Mouse (Mus musculus): ENCODE data around the gene Wnt16. TPM values are rescaled to one million over a fixed set of nuclear protein-coding genes. Genes with fewer than 3 reads are reported as not detected.
"Not testable (repeated sequence)": the region's sequence is repeated elsewhere in the genome, so short reads cannot be mapped to it uniquely, and the experiment has no call there.

Gene Wnt16
- 0.36 and 0.46 TPM in 2 replicates for polyA plus RNA-seq (2014; fragmentation: Nextera tagmentation; extraction: Ambion mirVana)

DNA sequence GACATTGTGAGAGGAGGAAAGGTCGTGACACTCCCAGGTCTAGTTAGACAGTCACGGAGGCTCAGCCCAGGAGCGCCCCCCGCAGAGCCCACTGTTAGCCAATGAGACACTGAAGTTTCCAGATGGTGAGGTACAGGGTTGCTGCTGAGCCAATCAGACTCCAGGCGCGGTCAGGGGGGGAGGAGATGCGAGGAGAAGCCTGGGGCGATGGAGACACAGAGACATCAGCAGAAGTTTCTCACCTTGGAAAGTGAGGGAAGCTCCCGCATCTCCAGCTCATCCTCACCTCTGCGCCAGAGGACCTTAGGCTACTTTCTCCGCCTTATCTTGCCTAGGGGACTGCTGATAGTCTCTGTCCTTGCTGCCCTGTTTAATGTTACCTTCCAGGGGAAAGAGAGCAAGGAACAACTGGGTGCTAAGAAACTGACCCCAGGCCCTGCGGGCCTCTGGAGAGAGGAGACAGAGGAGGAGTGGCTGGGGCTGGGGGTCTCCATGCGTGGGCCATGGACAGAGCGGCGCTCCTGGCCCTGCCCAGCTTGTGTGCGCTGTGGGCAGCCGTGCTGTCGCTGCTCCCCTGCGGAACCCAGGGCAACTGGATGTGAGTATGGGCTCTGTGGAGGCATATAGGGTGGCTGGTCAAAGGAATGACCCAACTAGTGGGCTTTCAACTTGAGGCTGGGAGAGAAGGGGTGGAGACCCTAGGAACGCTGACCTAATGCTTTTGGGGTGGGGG, at the start of gene Wnt16:
Gene Wnt16, plus strand, starts transcription at position 224 of the 733 bp plus-strand sequence.
- Histone ChIP-seq H3K27ac (replicated peaks; ENCODE audit: low read depth, low read length) (no peak within 1 kb of the TSS), H3K27me3 (ENCODE audit: control insufficient read depth, insufficient read depth, low read length) (peaks cover 4% of the 10 kb centered on the region; the same call in 1 of the 2 replicates), H3K9ac (replicated peaks; ENCODE audit: low read length) (no peak within 1 kb of the TSS), H3K4me3 (ENCODE audit: low read depth, low read length) (peak within 1 kb of the TSS; percentile 23), H3K9me3 (replicated peaks; ENCODE audit: control insufficient read depth, low read length) (no peaks in the 10 kb centered on the region), H3K4me1 (ENCODE audit: control insufficient read depth, insufficient read depth, low read length) (peaks cover 5% of the 10 kb centered on the region; the same call in 1 of the 2 replicates), H3K4me2 (ENCODE audit: low read depth, low read length) (peak within 1 kb of the TSS; percentile 52), H3K36me3 (replicated peaks; ENCODE audit: control insufficient read depth, insufficient read depth, low read depth, low read length) (no peaks in the 10 kb centered on the region)
- DNase-seq (ENCODE audit: low spot score): peak; percentile 49
- ATAC-seq (replicated peaks; ENCODE audit: insufficient number of reproducible peaks, low FRiP score, low TSS enrichment, low read depth): peak; percentile 69
- WGBS: 2% methylated on average over 20 of the region's 20 CpGs

DNA sequence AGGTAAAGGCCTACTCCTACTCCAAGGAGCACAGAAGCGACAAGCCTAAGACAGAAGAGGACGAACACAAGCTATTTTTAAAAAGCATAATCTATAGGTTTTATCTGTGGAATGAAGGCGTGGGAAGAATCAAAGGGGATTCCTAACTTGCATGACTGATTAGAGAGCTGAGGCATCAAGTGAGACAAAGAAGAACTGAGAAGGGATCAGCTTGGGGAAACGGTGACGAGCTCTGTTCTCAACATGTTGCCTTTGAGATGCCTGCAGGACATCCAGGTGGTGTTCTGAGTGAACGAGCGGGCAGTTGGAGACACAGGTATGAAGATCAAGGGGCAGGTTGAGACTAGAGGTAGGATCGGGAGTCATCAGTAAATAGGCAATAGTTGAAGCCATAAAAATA, 44.7 kb upstream of the Wnt16 start:
- Histone ChIP-seq H3K9me3 (replicated peaks; ENCODE audit: control insufficient read depth, low read length) (no peaks in the 10 kb centered on the region), H3K27ac (replicated peaks; ENCODE audit: low read depth, low read length) (no peak overlapping the region), H3K4me1 (ENCODE audit: control insufficient read depth, insufficient read depth, low read length) (no peaks in the 10 kb centered on the region), H3K9ac (replicated peaks; ENCODE audit: low read length) (no peak overlapping the region), H3K27me3 (ENCODE audit: control insufficient read depth, insufficient read depth, low read length) (no peaks in the 10 kb centered on the region), H3K4me3 (ENCODE audit: low read depth, low read length) (no peak overlapping the region), H3K4me2 (ENCODE audit: low read depth, low read length) (no peak overlapping the region), H3K36me3 (replicated peaks; ENCODE audit: control insufficient read depth, insufficient read depth, low read depth, low read length) (no peaks in the 10 kb centered on the region)
- 76% methylated on average over 8 of the region's 8 CpGs for WGBS
- no peak for DNase-seq (ENCODE audit: low spot score)
- no peak for ATAC-seq (replicated peaks; ENCODE audit: insufficient number of reproducible peaks, low FRiP score, low TSS enrichment, low read depth)

DNA sequence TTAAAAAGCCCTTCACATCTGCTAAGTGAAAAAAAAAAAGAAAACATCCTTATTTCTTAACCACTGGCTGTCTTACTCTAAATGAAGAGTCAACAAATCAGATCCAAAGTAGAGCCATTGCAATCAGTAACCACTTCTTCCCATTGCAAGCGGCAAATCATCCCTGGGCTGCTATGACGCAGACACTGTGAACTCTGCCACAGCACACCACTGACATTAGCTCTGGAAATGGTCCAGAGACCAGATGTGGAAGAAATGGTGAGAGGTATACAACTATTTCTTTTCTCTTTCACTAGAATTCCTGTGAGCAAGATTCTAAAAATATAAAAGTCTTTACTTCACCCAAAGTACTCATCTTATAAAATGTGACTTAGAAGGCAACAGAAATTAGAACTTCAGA, 41.3 kb upstream of the Wnt16 start:
- no peak for ATAC-seq (replicated peaks; ENCODE audit: insufficient number of reproducible peaks, low FRiP score, low TSS enrichment, low read depth)
- H3K4me2 ChIP-seq (ENCODE audit: low read depth, low read length): no peak overlapping the region
- 90% methylated on average over 2 of the region's 2 CpGs for WGBS
- no peak overlapping the region for H3K4me3 ChIP-seq (ENCODE audit: low read depth, low read length)
- no peaks in the 10 kb centered on the region for H3K4me1 ChIP-seq (ENCODE audit: control insufficient read depth, insufficient read depth, low read length)
- H3K27ac ChIP-seq (replicated peaks; ENCODE audit: low read depth, low read length): no peak overlapping the region
- DNase-seq (ENCODE audit: low spot score): no peak
- no peaks in the 10 kb centered on the region for H3K9me3 ChIP-seq (replicated peaks; ENCODE audit: control insufficient read depth, low read length)
- no peaks in the 10 kb centered on the region for H3K36me3 ChIP-seq (replicated peaks; ENCODE audit: control insufficient read depth, insufficient read depth, low read depth, low read length)
- no peak overlapping the region for H3K9ac ChIP-seq (replicated peaks; ENCODE audit: low read length)
- no peaks in the 10 kb centered on the region for H3K27me3 ChIP-seq (ENCODE audit: control insufficient read depth, insufficient read depth, low read length)

DNA sequence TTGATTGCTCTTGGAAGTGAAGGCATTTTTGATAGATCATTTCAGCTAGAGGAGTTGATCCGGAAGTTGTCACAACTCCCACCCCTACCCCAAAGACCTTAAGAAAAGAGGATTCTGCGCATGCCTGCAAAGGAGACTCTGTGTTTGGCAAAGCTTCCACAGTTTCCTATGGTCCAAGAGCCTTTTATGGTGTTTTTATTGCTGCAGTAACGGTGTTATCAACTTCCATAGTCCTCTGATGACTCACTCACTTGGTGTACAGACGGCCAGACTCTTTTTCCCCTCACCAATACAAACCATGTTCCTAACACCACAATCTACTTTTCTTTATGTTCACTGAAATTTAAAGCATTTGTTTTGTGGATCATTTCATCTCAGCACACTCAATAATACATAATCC, 29.2 kb upstream of the Wnt16 start:
- no peak overlapping the region for H3K27ac ChIP-seq (replicated peaks; ENCODE audit: low read depth, low read length)
- no peak for DNase-seq (ENCODE audit: low spot score)
- 89% methylated on average over 4 of the region's 4 CpGs for WGBS

DNA sequence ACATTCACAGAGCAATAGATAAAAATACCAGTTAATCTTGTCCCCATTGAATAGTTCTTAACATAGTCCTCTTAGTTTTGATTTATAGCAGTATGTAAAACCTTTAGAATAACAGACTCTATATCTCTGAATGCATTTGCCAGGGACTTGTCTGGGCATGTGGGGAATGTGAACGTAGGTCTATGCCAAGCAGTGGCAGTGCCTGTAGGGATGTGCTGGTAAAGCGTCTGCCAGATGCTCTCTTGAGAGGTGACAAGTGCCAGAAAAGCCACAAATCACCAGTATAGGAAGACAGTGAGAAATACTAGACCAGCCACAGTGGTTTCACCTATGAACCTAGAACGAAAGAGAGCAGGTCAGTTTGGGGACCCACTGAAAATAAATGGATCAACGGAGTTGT, 25.5 kb upstream of the Wnt16 start:
- WGBS: 82% methylated on average over 4 of the region's 4 CpGs
- H3K9ac ChIP-seq (replicated peaks; ENCODE audit: low read length): no peak overlapping the region

More for the DNA sequence above, 29.2 kb upstream of the Wnt16 start:
- no peak overlapping the region for H3K4me2 ChIP-seq (ENCODE audit: low read depth, low read length)
- H3K4me3 ChIP-seq (ENCODE audit: low read depth, low read length): no peak overlapping the region
- H3K9me3 ChIP-seq (replicated peaks; ENCODE audit: control insufficient read depth, low read length): no peaks in the 10 kb centered on the region
- no peak overlapping the region for H3K9ac ChIP-seq (replicated peaks; ENCODE audit: low read length)
- H3K27me3 ChIP-seq (ENCODE audit: control insufficient read depth, insufficient read depth, low read length): no peaks in the 10 kb centered on the region
- no peaks in the 10 kb centered on the region for H3K36me3 ChIP-seq (replicated peaks; ENCODE audit: control insufficient read depth, insufficient read depth, low read depth, low read length)
- ATAC-seq (replicated peaks; ENCODE audit: insufficient number of reproducible peaks, low FRiP score, low TSS enrichment, low read depth): no peak
- no peaks in the 10 kb centered on the region for H3K4me1 ChIP-seq (ENCODE audit: control insufficient read depth, insufficient read depth, low read length)

GRCm38 (mm10) chr6:22264094-22264493, 23.9 kb upstream of the Wnt16 start:
- not testable (repeated sequence) for ATAC-seq (replicated peaks; ENCODE audit: insufficient number of reproducible peaks, low FRiP score, low TSS enrichment, low read depth); H3K4me2 ChIP-seq (ENCODE audit: low read depth, low read length); H3K9ac ChIP-seq (replicated peaks; ENCODE audit: low read length); H3K27me3 ChIP-seq (ENCODE audit: control insufficient read depth, insufficient read depth, low read length); H3K27ac ChIP-seq (replicated peaks; ENCODE audit: low read depth, low read length); H3K4me3 ChIP-seq (ENCODE audit: low read depth, low read length); DNase-seq (ENCODE audit: low spot score); H3K4me1 ChIP-seq (ENCODE audit: control insufficient read depth, insufficient read depth, low read length); H3K9me3 ChIP-seq (replicated peaks; ENCODE audit: control insufficient read depth, low read length); H3K36me3 ChIP-seq (replicated peaks; ENCODE audit: control insufficient read depth, insufficient read depth, low read depth, low read length)
- WGBS: 85% methylated on average over 8 of the region's 8 CpGs

More for the DNA sequence above, 25.5 kb upstream of the Wnt16 start:
- Histone ChIP-seq H3K9me3 (replicated peaks; ENCODE audit: control insufficient read depth, low read length) (no peaks in the 10 kb centered on the region), H3K4me3 (ENCODE audit: low read depth, low read length) (no peak overlapping the region), H3K36me3 (replicated peaks; ENCODE audit: control insufficient read depth, insufficient read depth, low read depth, low read length) (no peaks in the 10 kb centered on the region), H3K4me1 (ENCODE audit: control insufficient read depth, insufficient read depth, low read length) (no peaks in the 10 kb centered on the region), H3K27me3 (ENCODE audit: control insufficient read depth, insufficient read depth, low read length) (no peaks in the 10 kb centered on the region), H3K27ac (replicated peaks; ENCODE audit: low read depth, low read length) (no peak overlapping the region), H3K4me2 (ENCODE audit: low read depth, low read length) (no peak overlapping the region)
- no peak for DNase-seq (ENCODE audit: low spot score)
- no peak for ATAC-seq (replicated peaks; ENCODE audit: insufficient number of reproducible peaks, low FRiP score, low TSS enrichment, low read depth)

GRCm38 (mm10) chr6:22266018-22266417, 22.0 kb upstream of the Wnt16 start:
- 83% methylated on average over 4 of the region's 4 CpGs for WGBS
- Histone ChIP-seq H3K9me3 (replicated peaks; ENCODE audit: control insufficient read depth, low read length) (no peaks in the 10 kb centered on the region), H3K36me3 (replicated peaks; ENCODE audit: control insufficient read depth, insufficient read depth, low read depth, low read length) (no peaks in the 10 kb centered on the region), H3K4me1 (ENCODE audit: control insufficient read depth, insufficient read depth, low read length) (no peaks in the 10 kb centered on the region), H3K27me3 (ENCODE audit: control insufficient read depth, insufficient read depth, low read length) (no peaks in the 10 kb centered on the region), H3K4me2 (ENCODE audit: low read depth, low read length) (no peak overlapping the region), H3K4me3 (ENCODE audit: low read depth, low read length) (no peak overlapping the region), H3K9ac (replicated peaks; ENCODE audit: low read length) (no peak overlapping the region), H3K27ac (replicated peaks; ENCODE audit: low read depth, low read length) (no peak overlapping the region)
- ATAC-seq (replicated peaks; ENCODE audit: insufficient number of reproducible peaks, low FRiP score, low TSS enrichment, low read depth) (no peak), DNase-seq (ENCODE audit: low spot score) (no peak)

- no peak overlapping the region for H3K4me2 ChIP-seq (ENCODE audit: low read depth, low read length)
- WGBS: 68% methylated on average over 5 of the region's 5 CpGs
- H3K9me3 ChIP-seq (replicated peaks; ENCODE audit: control insufficient read depth, low read length): no peaks in the 10 kb centered on the region
- no peak overlapping the region for H3K27ac ChIP-seq (replicated peaks; ENCODE audit: low read depth, low read length)
- H3K27me3 ChIP-seq (ENCODE audit: control insufficient read depth, insufficient read depth, low read length): no peaks in the 10 kb centered on the region
- no peaks in the 10 kb centered on the region for H3K4me1 ChIP-seq (ENCODE audit: control insufficient read depth, insufficient read depth, low read length)
- no peak overlapping the region for H3K4me3 ChIP-seq (ENCODE audit: low read depth, low read length)
- H3K9ac ChIP-seq (replicated peaks; ENCODE audit: low read length): no peak overlapping the region
- ATAC-seq (replicated peaks; ENCODE audit: insufficient number of reproducible peaks, low FRiP score, low TSS enrichment, low read depth): no peak
- DNase-seq (ENCODE audit: low spot score): no peak
- no peaks in the 10 kb centered on the region for H3K36me3 ChIP-seq (replicated peaks; ENCODE audit: control insufficient read depth, insufficient read depth, low read depth, low read length)
Observed at GRCm38 (mm10) chr6:22267807-22268667, 20.0 kb upstream of the Wnt16 start.
